Mouse (Mus musculus): Measurements from ENCODE around the gene Vmn1r21. TPM values are rescaled to one million over a fixed set of nuclear protein-coding genes. Genes with fewer than 3 reads are reported as not detected.
"Not testable (repeated sequence)": the region's sequence is repeated elsewhere in the genome, so short reads cannot be mapped to it uniquely, and the experiment has no call there.

Vmn1r21 gene
- total RNA-seq (2022), result not detected

GRCm38 (mm10) chr6:57850286-57850685, at the start of gene Vmn1r21:
Gene Vmn1r21, minus strand, starts transcription at chr6:57850343.
- DNase-seq (ENCODE audit: low spot score in 2 of 2), result no peak

- no peak for DNase-seq (ENCODE audit: low spot score in 2 of 2)
Observed at GRCm38 (mm10) chr6:57859043-57860042, 9.2 kb upstream of the Vmn1r21 start.

- DNase-seq (ENCODE audit: low spot score in 2 of 2), result not testable (repeated sequence)
Observed at GRCm38 (mm10) chr6:57851177-57851576, 1.0 kb upstream of the Vmn1r21 start.

- DNase-seq (ENCODE audit: low spot score in 2 of 2), result no peak
Observed at GRCm38 (mm10) chr6:57839693-57840408, 10.3 kb downstream of the Vmn1r21 start.

GRCm38 (mm10) chr6:57825259-57825715, 24.9 kb downstream of the Vmn1r21 start:
- DNase-seq (ENCODE audit: low spot score in 2 of 2), result no peak

- DNase-seq (ENCODE audit: low spot score in 2 of 2), result peak; percentile 4 to 30
Observed at GRCm38 (mm10) chr6:57824422-57825258, 25.5 kb downstream of the Vmn1r21 start, which contains the start of gene Vopp1. Gene Vopp1, minus strand, starts transcription at chr6:57825159.

GRCm38 (mm10) chr6:57823461-57823860, 26.7 kb downstream of the Vmn1r21 start:
- no peak for DNase-seq (ENCODE audit: low spot score in 2 of 2)

- no peak for DNase-seq (ENCODE audit: low spot score in 2 of 2)
Observed at GRCm38 (mm10) chr6:57822648-57823410, 27.3 kb downstream of the Vmn1r21 start.

GRCm38 (mm10) chr6:57814436-57814940, 35.7 kb downstream of the Vmn1r21 start:
- DNase-seq (ENCODE audit: low spot score in 2 of 2), result no peak

GRCm38 (mm10) chr6:57811748-57812730, 38.1 kb downstream of the Vmn1r21 start:
- DNase-seq (ENCODE audit: low spot score in 2 of 2), result no peak

- DNase-seq (ENCODE audit: low spot score in 2 of 2), result no peak
Observed at GRCm38 (mm10) chr6:57805218-57806069, 44.7 kb downstream of the Vmn1r21 start.

- no peak for DNase-seq (ENCODE audit: low spot score in 2 of 2)
Observed at GRCm38 (mm10) chr6:57803130-57803529, 47.0 kb downstream of the Vmn1r21 start.

GRCm38 (mm10) chr6:57798986-57799385, 51.2 kb downstream of the Vmn1r21 start:
- no peak for DNase-seq (ENCODE audit: low spot score in 2 of 2)

- no peak for DNase-seq (ENCODE audit: low spot score in 2 of 2)
Observed at GRCm38 (mm10) chr6:57796853-57797423, 53.2 kb downstream of the Vmn1r21 start.

- DNase-seq (ENCODE audit: low spot score in 2 of 2), result no peak
Observed at GRCm38 (mm10) chr6:57795835-57796234, 54.3 kb downstream of the Vmn1r21 start.
